ENCODE assay signal across 15 mouse cellular contexts in genomic region chr10:41792375-41792774, GRCm38 (mm10). TPM values are rescaled to one million over a fixed set of nuclear protein-coding genes. Genes with fewer than 3 reads are reported as not detected.
A peak's percentile ranks its signal among the peaks of the same experiment; 100 is the strongest.
DNase-seq lines count a peak whose midpoint lies in the region.
"Had no signal": no experiment of that assay in that cellular context is flagged by ENCODE, and none has a peak within 500 bp of the region (broad histone marks: within the 10 kb centered on the region; RNA-seq: fewer than 3 reads in every experiment).

No protein-coding gene starts in this region.

- DNase-seq in testis, postnatal 10 days (ENCODE audit: low spot score) = peak; percentile 21
- DNase-seq in testis, postnatal 14 days (ENCODE audit: low spot score) = no peak
- peak; percentile 98 for DNase-seq in ES-CJ7 (ENCODE audit: low read depth, low spot score)
- DNase-seq in R1 (ENCODE audit: low read depth, low spot score) = peak; percentile 99
- DNase-seq in kidney, postnatal 14 days = no peak
- DNase-seq in frontal cortex, postnatal 14 days (ENCODE audit: low spot score in 2 of 2) = no peak
- no peak for DNase-seq in adrenal gland, postnatal 36 days
- DNase-seq: adrenal gland, adult 8-10 months; adrenal gland, postnatal 25 days; cerebellum, adult 11-12 months; cerebellum, adult 2 months; cerebellum, adult 9-10 months; cerebellum, postnatal 10 days; cerebellum, postnatal 25 days; forebrain, postnatal 0 days had no signal

RNA-seq across cellular contexts. Expression of gene Cep57l1, which starts 17.3 kb away (rescaled TPM):
- total RNA-seq in adrenal gland, postnatal 36 days (2021) = 1 to 10 TPM; 7.2 to 7.3 TPM

RNA-seq across cellular contexts. Expression of gene Sesn1, which starts 17.4 kb away (rescaled TPM):
- 10 to 100 TPM; 19.9 to 22.6 TPM for total RNA-seq in adrenal gland, postnatal 36 days (2021)

Comparison
In these comparisons a context has a peak if more than half of its experiments do, and no peak if none do; other contexts are left out.
1. DNase-seq: peak in testis, postnatal 10 days (single experiment), ES-CJ7 (single experiment) and R1 (single experiment); none in testis, postnatal 14 days (single experiment), kidney, postnatal 14 days (single experiment), frontal cortex, postnatal 14 days (0 of 2) and adrenal gland, postnatal 36 days (0 of 2).